Mouse (Mus musculus): ENCODE measurements around the gene Grid1. TPM values are rescaled to one million over a fixed set of nuclear protein-coding genes. Genes with fewer than 3 reads are reported as not detected.

The Grid1 gene
- polyA plus RNA-seq, 1 experiment = 0.13 TPM

DNA sequence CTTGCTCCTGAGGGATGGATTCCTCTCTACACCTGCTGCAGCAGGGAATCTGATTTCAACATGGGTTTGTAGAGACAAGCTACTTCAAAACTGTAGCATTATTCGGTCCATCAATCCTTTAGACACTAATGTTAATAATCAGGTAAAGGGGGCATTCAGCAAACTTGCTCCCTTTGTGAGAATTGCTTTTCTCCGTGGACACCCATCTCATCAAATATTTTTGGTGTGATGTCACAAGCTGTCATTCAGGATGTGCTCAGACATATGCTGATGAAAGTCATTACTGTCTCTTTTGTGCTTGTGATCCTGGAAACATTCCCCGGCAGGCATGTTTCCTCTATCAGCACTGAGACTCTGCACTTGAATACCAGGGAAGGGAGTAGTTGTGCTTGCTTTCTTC lies 536.1 kb downstream of the Grid1 start:
- no peaks in the 10 kb centered on the region for H3K4me1 ChIP-seq (ENCODE audit: control insufficient read depth, insufficient read depth, low read length)
- no peak for DNase-seq
- WGBS = 61% methylated on average over 3 of the region's 3 CpGs
- TF ChIP-seq CTCF (IDR thresholded peaks at IDR 0.05; ENCODE audit: insufficient read depth, low read length) = no peak
- TF ChIP-seq POLR2A (IDR thresholded peaks at IDR 0.05; ENCODE audit: borderline replicate concordance, extremely low read depth, low read depth, low read length) = no peak
- no peak overlapping the region for H3K4me3 ChIP-seq (replicated peaks; ENCODE audit: extremely low read depth, low read depth, low read length)

DNA sequence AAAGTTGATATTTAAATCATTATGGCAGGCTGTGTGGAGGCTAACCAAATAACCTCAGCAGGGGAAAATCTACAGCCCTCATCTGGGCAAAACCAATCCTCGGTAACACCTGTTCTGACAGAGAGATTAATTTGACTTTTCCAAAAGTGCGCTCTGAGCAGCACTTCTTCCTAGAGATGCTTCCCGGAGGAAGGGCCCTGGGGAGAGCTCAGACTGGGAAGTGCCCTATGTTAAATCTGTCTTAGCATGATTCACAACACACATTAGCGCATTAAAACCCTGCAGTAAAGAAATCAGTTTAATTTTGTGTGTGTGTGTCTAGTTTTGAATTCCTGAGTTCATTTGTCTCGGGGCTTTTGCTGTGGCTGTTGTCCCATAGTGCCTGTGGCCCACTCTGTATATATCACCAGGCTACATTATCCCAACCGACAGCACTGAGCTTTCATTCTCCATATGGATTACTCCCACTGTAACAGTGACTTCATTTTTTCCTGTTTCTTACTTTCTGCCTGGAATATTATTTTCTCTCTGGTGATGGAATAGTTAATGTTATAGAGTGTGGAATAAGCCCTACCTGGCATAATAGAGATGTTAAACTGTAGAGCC lies 536.7 kb downstream of the Grid1 start:
- Histone ChIP-seq H3K4me3 (replicated peaks; ENCODE audit: extremely low read depth, low read depth, low read length) (no peak overlapping the region), H3K4me1 (ENCODE audit: control insufficient read depth, insufficient read depth, low read length) (no peaks in the 10 kb centered on the region)
- 75% methylated on average over 6 of the region's 6 CpGs for WGBS
- no peak for DNase-seq
- TF ChIP-seq POLR2A (IDR thresholded peaks at IDR 0.05; ENCODE audit: borderline replicate concordance, extremely low read depth, low read depth, low read length) = no peak

DNA sequence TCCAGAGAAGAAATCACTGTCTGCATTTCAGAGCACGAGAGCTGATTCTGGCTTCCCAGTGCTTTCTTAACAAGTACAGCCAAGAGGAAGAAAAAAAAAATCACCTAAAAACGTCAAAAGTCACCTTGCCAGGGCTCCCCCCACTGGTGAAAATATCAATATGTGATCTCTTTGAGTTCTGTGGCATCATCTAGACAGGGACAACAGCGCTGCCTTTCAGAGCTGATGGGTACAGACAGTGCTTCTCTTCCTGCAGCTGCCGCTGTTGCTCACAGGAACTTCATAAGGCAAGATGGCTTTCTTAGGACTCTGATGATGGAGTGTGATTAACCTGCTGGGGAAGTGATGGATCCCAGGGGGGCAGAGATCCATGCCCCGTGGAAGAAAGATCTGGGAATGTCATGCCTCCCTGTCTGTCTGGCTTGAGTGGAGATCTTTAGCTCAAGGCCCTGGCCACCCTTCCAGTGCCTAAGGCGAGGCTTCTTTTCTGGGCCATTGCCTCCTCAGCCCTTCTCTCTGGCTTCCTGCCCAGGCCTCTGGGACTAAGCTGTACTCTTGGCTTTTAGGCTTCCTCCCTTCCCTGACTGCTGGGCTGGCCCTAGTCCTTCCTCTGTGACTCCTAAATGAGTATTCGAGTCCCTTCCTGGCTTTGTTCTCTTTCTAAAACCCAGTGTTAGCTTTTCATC lies 538.4 kb downstream of the Grid1 start:
- no peak for TF ChIP-seq CTCF (IDR thresholded peaks at IDR 0.05; ENCODE audit: insufficient read depth, low read length)
- no peak for TF ChIP-seq POLR2A (IDR thresholded peaks at IDR 0.05; ENCODE audit: borderline replicate concordance, extremely low read depth, low read depth, low read length)
- DNase-seq = no peak
- WGBS = 32% methylated on average over 7 of the region's 7 CpGs
- no peaks in the 10 kb centered on the region for H3K4me1 ChIP-seq (ENCODE audit: control insufficient read depth, insufficient read depth, low read length)
- H3K4me3 ChIP-seq (replicated peaks; ENCODE audit: extremely low read depth, low read depth, low read length) = no peak overlapping the region

DNA sequence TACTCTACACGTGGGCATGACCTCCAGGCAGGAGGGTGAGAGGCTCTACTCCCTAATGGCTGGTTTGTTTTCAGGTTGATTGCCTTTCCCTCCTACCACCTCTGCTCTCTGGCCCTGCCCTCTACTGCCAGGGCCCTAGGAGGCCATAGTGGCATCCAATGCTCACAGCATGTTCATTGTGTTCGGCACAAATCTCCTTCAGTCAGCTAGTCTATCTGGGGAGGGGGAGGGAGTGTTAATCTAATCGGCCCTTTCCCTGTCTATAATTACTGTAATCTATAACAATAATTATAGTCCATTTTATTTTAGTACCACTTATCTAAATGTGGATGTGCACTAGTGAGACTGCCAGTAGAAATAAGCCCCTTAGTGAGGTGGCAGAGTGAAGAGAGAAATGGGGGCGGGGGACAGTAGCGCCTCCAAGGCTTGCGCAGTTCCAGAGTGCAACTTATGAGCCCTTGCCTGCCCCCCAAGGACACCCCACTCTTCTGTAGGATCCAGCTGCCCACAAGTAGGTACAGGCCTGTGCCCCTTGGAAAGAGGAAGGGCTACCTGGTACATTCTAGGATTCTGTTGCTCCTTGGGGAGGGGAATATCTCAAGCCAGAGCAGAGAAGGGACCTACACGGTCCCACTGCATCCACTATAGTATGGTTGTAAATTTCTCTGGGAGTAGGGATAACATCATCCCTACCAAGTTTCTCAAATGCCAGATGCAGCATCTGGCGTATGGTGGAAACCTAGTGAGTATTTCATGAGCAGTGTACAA lies 545.5 kb downstream of the Grid1 start:
- Histone ChIP-seq H3K4me1 (ENCODE audit: control insufficient read depth, insufficient read depth, low read length) (no peaks in the 10 kb centered on the region), H3K4me3 (replicated peaks; ENCODE audit: extremely low read depth, low read depth, low read length) (no peak overlapping the region)
- TF ChIP-seq CTCF (IDR thresholded peaks at IDR 0.05; ENCODE audit: insufficient read depth, low read length) = no peak
- TF ChIP-seq POLR2A (IDR thresholded peaks at IDR 0.05; ENCODE audit: borderline replicate concordance, extremely low read depth, low read depth, low read length) = no peak
- no peak for DNase-seq
- WGBS = 78% methylated on average over 8 of the region's 8 CpGs

DNA sequence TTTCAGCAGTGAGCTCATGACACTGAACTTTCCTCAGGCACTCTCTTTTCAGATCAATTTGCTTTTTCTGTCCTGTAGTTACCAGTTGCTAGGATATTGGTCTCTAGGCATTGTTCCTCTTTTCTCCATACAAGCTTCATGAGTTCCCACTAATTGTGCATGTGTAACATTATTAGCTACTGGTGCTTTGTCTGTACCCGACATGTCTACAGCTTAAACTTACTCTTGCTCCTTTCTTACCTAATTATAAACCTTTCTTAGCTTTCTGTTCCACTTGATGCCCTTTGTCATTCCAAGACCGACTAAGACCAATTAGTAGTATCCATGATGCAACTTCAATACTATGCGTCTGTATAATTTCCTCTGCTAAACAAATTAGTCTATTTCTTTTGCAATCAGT lies 554.5 kb downstream of the Grid1 start:
- Histone ChIP-seq H3K4me1 (ENCODE audit: control insufficient read depth, insufficient read depth, low read length) (no peaks in the 10 kb centered on the region), H3K4me3 (replicated peaks; ENCODE audit: extremely low read depth, low read depth, low read length) (no peak overlapping the region)
- 81% methylated on average over 3 of the region's 3 CpGs for WGBS
- TF ChIP-seq POLR2A (IDR thresholded peaks at IDR 0.05; ENCODE audit: borderline replicate concordance, extremely low read depth, low read depth, low read length) = no peak
- TF ChIP-seq CTCF (IDR thresholded peaks at IDR 0.05; ENCODE audit: insufficient read depth, low read length) = no peak
- no peak for DNase-seq

DNA sequence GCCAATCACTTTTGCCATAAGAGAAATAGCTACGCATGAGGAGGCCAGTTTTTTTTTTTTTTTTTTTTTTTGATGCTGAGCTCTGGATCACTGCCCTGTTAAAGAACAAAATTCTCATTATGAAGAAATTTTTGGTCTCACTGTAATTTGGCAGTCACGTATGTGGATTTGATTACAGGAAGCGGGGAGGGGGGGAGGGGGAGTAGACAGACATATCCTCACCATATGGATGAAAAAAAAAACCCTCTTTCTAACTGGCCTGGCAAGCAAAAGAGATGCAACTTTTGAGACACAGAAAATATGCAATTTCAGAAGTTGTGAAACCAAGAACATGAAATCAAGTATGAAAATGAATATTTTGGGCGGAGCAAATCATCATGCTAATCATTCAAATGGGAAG lies 573.7 kb downstream of the Grid1 start:
- WGBS = 60% methylated on average over 4 of the region's 4 CpGs
- Histone ChIP-seq H3K4me1 (ENCODE audit: control insufficient read depth, insufficient read depth, low read length) (no peaks in the 10 kb centered on the region), H3K4me3 (replicated peaks; ENCODE audit: extremely low read depth, low read depth, low read length) (no peak overlapping the region)
- no peak for TF ChIP-seq POLR2A (IDR thresholded peaks at IDR 0.05; ENCODE audit: borderline replicate concordance, extremely low read depth, low read depth, low read length)
- no peak for TF ChIP-seq CTCF (IDR thresholded peaks at IDR 0.05; ENCODE audit: insufficient read depth, low read length)
- DNase-seq = no peak

DNA sequence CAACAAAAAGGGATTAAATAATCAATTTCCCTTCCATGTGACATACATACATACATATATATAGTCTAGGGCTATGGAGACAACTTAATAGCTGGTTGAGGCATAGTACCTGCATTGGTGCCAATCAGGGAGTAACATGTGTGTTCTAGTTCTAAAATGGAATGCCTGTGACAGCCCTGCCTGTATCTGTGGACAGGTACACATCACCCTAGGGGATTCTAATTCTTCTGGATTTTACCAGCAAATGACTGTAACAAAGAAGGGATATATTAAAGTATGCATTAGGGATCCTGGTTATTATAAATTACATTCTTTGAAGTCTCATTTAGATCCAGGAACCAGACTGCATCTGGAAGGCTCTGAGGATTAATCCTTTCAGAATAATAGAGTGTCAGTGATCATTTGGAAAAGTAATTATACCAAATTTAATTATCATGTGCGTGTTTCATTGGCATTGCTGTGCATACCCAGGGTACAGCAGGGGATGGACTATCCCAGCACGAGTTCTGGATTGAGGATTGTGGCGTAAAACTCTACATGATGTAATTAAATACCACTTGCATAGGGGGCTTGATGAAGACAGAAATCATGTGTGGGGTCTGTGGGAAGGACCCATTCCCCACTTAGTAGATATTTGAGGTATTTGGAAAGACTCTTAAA lies 584.5 kb downstream of the Grid1 start:
- H3K4me3 ChIP-seq (replicated peaks; ENCODE audit: extremely low read depth, low read depth, low read length) = no peak overlapping the region
- no peak for DNase-seq
- TF ChIP-seq CTCF (IDR thresholded peaks at IDR 0.05; ENCODE audit: insufficient read depth, low read length) (no peak), POLR2A (IDR thresholded peaks at IDR 0.05; ENCODE audit: borderline replicate concordance, extremely low read depth, low read depth, low read length) (no peak)
- 79% methylated on average over 3 of the region's 3 CpGs for WGBS
- no peaks in the 10 kb centered on the region for H3K4me1 ChIP-seq (ENCODE audit: control insufficient read depth, insufficient read depth, low read length)

DNA sequence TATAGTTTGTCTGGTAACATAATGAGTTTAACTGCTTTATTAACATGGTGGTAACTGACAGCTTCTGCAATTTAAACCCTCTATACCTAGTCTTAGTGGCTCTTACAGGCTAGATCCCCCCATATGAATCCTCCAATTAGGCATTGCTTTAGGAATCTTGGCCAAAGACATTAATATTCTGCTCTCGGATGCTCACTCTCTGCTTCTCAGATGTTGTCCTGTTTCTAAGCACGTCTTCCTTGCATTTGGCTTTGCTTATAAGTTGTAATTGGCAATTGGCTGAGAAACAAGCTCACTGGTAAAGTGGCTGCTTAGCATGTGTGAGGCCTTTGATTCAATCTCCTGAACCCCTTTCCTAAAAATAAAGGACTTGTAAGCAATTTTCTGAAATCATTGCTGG lies 610.4 kb downstream of the Grid1 start:
- H3K4me3 ChIP-seq (replicated peaks; ENCODE audit: extremely low read depth, low read depth, low read length) = no peak overlapping the region
- no peaks in the 10 kb centered on the region for H3K4me1 ChIP-seq (ENCODE audit: control insufficient read depth, insufficient read depth, low read length)
- TF ChIP-seq CTCF (IDR thresholded peaks at IDR 0.05; ENCODE audit: insufficient read depth, low read length) (no peak), POLR2A (IDR thresholded peaks at IDR 0.05; ENCODE audit: borderline replicate concordance, extremely low read depth, low read depth, low read length) (no peak)
- DNase-seq = no peak
- WGBS = 63% methylated on average over 2 of the region's 2 CpGs

DNA sequence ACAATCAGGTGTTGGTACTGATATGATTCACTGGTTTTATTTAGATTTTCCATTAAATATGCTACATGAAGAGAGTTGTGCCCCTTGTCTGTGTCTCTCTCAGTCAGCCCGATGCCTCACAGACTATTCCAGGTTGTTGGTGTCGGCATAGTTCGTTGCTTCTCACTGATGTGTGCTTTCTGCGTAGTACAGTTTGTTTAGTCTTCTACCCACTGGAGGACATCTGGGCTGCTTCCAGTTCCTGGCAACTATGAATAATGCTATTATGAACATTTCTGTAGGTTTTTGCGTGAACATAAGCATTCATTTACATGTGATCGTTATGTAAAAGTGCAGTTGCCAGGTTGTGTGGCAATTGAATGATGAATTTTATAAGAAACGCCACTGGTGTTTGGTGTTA lies 633.8 kb downstream of the Grid1 start:
- H3K4me1 ChIP-seq (ENCODE audit: control insufficient read depth, insufficient read depth, low read length) = no peaks in the 10 kb centered on the region
- DNase-seq = no peak
- WGBS = 84% methylated on average over 7 of the region's 7 CpGs

More for the DNA sequence above, 633.8 kb downstream of the Grid1 start:
- no peak overlapping the region for H3K4me3 ChIP-seq (replicated peaks; ENCODE audit: extremely low read depth, low read depth, low read length)
- no peak for TF ChIP-seq CTCF (IDR thresholded peaks at IDR 0.05; ENCODE audit: insufficient read depth, low read length)
- TF ChIP-seq POLR2A (IDR thresholded peaks at IDR 0.05; ENCODE audit: borderline replicate concordance, extremely low read depth, low read depth, low read length) = no peak
